Mouse (Mus musculus) heart, embryonic 11.5 days (tissue): ENCODE measurements around the gene Dnajb4. TPM values are rescaled to one million over a fixed set of nuclear protein-coding genes. Genes with fewer than 3 reads are reported as not detected.
"Not testable (repeated sequence)": the region's sequence is repeated elsewhere in the genome, so short reads cannot be mapped to it uniquely, and the experiment has no call there.

Experiments used
- ATAC-seq: fragments of 200-750 bp; cut with Nextera tagmentation; replicated peaks from 2 replicates; pipeline ENCODE4 v1.8.0; 2017; ENCODE audit warnings: moderate library complexity; ENCODE audit not compliant: insufficient number of reproducible peaks, low FRiP score, low TSS enrichment
- H3K27ac ChIP-seq: fragments of 300-500 bp; sonication (generic); 2 replicates; pipeline ENCODE4 v1.5.1; 2014; ENCODE audit warnings: mild to moderate bottlenecking, low read depth, low read length
- H3K27me3 ChIP-seq: fragments of 300-500 bp; sonication (generic); 2 replicates; pipeline ENCODE4 v1.6.1; 2014; ENCODE audit warnings: mild to moderate bottlenecking, low read length, mixed read lengths; ENCODE audit not compliant: control insufficient read depth, insufficient read depth
- H3K36me3 ChIP-seq: fragments of 300-500 bp; sonication (generic); 2 replicates; pipeline ENCODE4 v1.6.1; 2014; ENCODE audit warnings: mild to moderate bottlenecking, low read length, moderate library complexity, mixed read lengths; ENCODE audit not compliant: control insufficient read depth, insufficient read depth
- H3K4me1 ChIP-seq: fragments of 300-500 bp; sonication (generic); 2 replicates; pipeline ENCODE4 v1.6.1; 2014; ENCODE audit warnings: low read length; ENCODE audit not compliant: control insufficient read depth, insufficient read depth
- H3K4me2 ChIP-seq: fragments of 300-500 bp; sonication (generic); 2 replicates; pipeline ENCODE4 v1.6.1; 2014; ENCODE audit warnings: mild to moderate bottlenecking, moderate library complexity
- H3K4me3 ChIP-seq: fragments of 300-500 bp; sonication (generic); 2 replicates; pipeline ENCODE4 v1.5.1; 2014; ENCODE audit warnings: low read depth, low read length
- H3K9ac ChIP-seq: fragments of 300-500 bp; sonication (generic); 2 replicates; pipeline ENCODE4 v1.6.1; 2014; ENCODE audit warnings: mild to moderate bottlenecking, low read depth, low read length, moderate library complexity
- H3K9me3 ChIP-seq: fragments of 300-500 bp; sonication (generic); replicated peaks from 2 replicates; pipeline ENCODE4 v1.6.1; 2016; ENCODE audit warnings: low read length; ENCODE audit not compliant: control insufficient read depth
- WGBS: fragments of 180-500 bp; shearing (Covaris S2); extraction: QIAGEN DNeasy Blood & Tissue Kit; methylation state at CpG from one replicate; pipeline ENCODE4 v1.1.7; 2014; ENCODE audit not compliant: insufficient replicate concordance; 5-methylcytosine and 5-hydroxymethylcytosine counted together
- polyA plus RNA-seq: library from polyadenylated mRNA; unstranded; fragments of >200 nt; fragmentation: Nextera tagmentation; extraction: Ambion mirVana; gene quantifications from 2 replicates; pipeline ENCODE4 v1.2.1, GENCODE M21; 2014

Dnajb4 gene
- polyA plus RNA-seq, 1 experiment from 2014 or later, result 46.2 TPM

DNA sequence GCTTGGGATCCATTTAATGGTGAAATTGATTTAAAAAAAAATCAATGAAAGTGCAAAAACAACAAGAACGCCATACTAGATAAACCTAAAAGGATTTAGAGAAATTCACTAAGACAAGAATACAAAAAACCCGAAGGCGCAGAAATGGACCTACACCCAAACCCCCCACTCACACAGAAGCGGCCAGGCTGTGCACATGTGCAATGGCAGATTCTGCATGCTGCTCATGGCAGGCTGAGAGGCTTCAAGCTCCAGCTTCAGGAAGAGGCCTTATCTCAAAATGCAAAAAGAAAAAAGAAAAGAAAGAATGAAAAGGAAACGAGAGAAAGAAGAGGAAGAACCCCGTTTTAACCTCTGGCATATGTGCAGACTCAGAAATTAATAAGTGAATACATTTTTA lies 6.7 kb downstream of the Dnajb4 start:
- Histone ChIP-seq H3K4me3 (no peak overlapping the region), H3K27ac (no peak overlapping the region), H3K36me3 (no peaks in the 10 kb centered on the region), H3K27me3 (no peaks in the 10 kb centered on the region), H3K4me2 (no peak overlapping the region), H3K4me1 (peaks cover under 1% of the 10 kb centered on the region; the same call in 1 of the 2 replicates), H3K9me3 (no peaks in the 10 kb centered on the region), H3K9ac (no peak overlapping the region)
- no peak for ATAC-seq
- 75% methylated on average over 6 of the region's 6 CpGs for WGBS

DNA sequence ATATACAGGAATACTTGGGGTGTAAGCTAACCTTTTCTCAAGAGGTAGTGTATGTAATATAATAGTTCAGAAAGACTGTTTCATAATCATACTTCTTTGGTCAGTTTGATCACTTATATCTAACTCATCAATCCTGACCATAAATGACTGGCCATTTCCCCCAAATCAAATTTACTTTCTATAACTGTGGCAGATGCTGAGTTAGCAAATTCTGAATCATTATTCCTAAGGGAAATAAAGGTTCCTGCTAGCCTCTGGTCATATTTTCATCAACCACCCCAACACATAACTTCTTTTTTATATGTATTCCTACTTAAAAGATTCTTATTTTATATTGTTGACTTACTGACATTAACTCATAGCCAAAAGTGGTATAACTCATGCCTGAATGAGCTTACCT lies 7.2 kb downstream of the Dnajb4 start:
- H3K4me2 ChIP-seq, result no peak overlapping the region
- H3K9ac ChIP-seq, result no peak overlapping the region
- no peaks in the 10 kb centered on the region for H3K9me3 ChIP-seq
- ATAC-seq, result no peak
- no peak overlapping the region for H3K27ac ChIP-seq
- no peak overlapping the region for H3K4me3 ChIP-seq
- H3K27me3 ChIP-seq, result no peaks in the 10 kb centered on the region
- no peaks in the 10 kb centered on the region for H3K36me3 ChIP-seq
- no peaks in the 10 kb centered on the region for H3K4me1 ChIP-seq

DNA sequence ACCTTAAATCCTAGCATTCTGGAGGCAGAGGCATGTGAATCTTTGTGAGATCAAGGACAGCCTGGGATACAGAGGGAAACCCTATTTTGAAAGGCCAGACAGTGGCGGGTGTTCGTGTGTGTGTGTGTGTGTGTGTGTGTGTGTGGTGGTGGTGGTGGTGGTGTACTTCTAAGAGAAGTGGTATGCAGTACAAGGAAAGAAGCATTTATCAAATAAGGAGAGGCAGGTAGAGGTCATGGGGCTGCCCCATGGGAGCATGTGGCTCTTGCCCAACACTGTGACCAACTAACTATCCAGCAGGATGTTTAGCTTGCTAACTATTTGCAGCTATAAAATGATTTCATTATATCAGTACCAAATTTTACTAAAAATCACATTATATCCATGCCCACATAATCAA lies 8.5 kb downstream of the Dnajb4 start:
- H3K27me3 ChIP-seq, result no peaks in the 10 kb centered on the region
- no peak overlapping the region for H3K4me3 ChIP-seq
- no peaks in the 10 kb centered on the region for H3K4me1 ChIP-seq
- no peak for ATAC-seq
- H3K9me3 ChIP-seq, result no peaks in the 10 kb centered on the region
- H3K9ac ChIP-seq, result no peak overlapping the region
- WGBS, result 54% methylated on average over 2 of the region's 2 CpGs
- no peaks in the 10 kb centered on the region for H3K36me3 ChIP-seq
- H3K27ac ChIP-seq, result no peak overlapping the region
- H3K4me2 ChIP-seq, result no peak overlapping the region

- no peak for ATAC-seq
- no peaks in the 10 kb centered on the region for H3K4me1 ChIP-seq
- H3K4me3 ChIP-seq, result no peak overlapping the region
- 88% methylated on average over 3 of the region's 3 CpGs for WGBS
- H3K4me2 ChIP-seq, result no peak overlapping the region
- no peak overlapping the region for H3K27ac ChIP-seq
- H3K9ac ChIP-seq, result no peak overlapping the region
- H3K27me3 ChIP-seq, result no peaks in the 10 kb centered on the region
- no peaks in the 10 kb centered on the region for H3K9me3 ChIP-seq
- H3K36me3 ChIP-seq, result no peaks in the 10 kb centered on the region
Measured at GRCm38 (mm10) chr3:152201181-152201580, 8.9 kb downstream of the Dnajb4 start.

DNA sequence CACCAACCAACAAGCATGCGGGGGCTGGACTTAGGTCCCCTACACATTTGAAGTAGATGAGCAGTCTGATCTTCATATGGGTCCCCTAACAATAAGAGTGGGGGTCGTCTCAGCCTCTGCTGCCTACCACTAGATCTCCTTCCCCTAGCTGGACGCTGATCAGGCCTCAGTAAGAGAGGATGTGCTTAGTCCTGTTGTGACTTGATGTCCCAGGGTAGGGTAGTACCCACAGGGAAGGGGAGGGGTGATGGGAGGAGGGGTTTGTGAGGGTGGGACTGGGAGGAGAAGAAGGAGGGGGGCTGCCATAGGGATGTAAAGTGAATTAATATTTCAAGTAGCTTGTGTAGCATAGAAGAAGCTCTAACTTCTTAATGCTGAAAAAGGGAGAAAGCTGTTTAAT lies 11.0 kb downstream of the Dnajb4 start:
- Histone ChIP-seq H3K9ac (no peak overlapping the region), H3K27me3 (no peaks in the 10 kb centered on the region), H3K4me2 (no peak overlapping the region), H3K27ac (no peak overlapping the region), H3K36me3 (no peaks in the 10 kb centered on the region), H3K4me1 (no peaks in the 10 kb centered on the region), H3K4me3 (no peak overlapping the region), H3K9me3 (no peaks in the 10 kb centered on the region)
- ATAC-seq, result no peak
- 63% methylated on average over 3 of the region's 3 CpGs for WGBS

- H3K4me1 ChIP-seq, H3K9ac ChIP-seq, H3K4me3 ChIP-seq, H3K9me3 ChIP-seq, H3K27me3 ChIP-seq, H3K36me3 ChIP-seq, H3K4me2 ChIP-seq: not testable (repeated sequence)
- 17% methylated on average over 2 of the region's 2 CpGs for WGBS
- peak overlapping the region; percentile 68; the same call in 1 of the 2 replicates for H3K27ac ChIP-seq
- peak; percentile 64 for ATAC-seq
Measured at GRCm38 (mm10) chr3:152197246-152197645, 12.9 kb downstream of the Dnajb4 start.

DNA sequence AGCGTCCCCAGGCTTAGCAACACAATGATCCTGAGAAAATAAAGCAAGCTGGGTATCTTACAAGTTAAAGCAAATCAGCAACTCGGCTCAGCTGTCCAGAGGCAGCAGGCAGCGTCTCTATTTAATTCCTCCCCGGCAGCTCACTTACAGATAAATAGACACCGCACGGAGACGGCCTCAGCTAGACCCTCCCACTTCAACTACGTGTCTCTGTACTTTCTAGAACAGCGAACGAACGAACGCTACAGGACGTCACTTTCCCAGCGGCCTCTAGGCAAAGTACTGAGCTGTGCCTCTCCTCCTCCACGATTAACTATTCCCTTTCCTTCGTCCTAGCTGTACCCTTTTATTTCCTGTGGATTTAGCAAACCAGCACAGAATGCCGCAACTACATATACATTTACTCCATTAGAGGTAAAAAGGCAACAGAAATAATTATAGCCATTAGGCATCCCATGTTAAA lies 16.4 kb downstream of the Dnajb4 start:
- Histone ChIP-seq H3K27ac (peak overlapping the region; percentile 92), H3K4me1 (peaks cover 17% of the 10 kb centered on the region), H3K4me3 (peak overlapping the region; percentile 51), H3K27me3 (no peaks in the 10 kb centered on the region), H3K9me3 (no peaks in the 10 kb centered on the region), H3K9ac (peak overlapping the region; percentile 85), H3K4me2 (peak overlapping the region; percentile 54), H3K36me3 (no peaks in the 10 kb centered on the region)
- ATAC-seq, result peak; percentile 91
- 1% methylated on average over 17 of the region's 17 CpGs for WGBS

- 5% methylated on average over 7 of the region's 7 CpGs for WGBS
- H3K27me3 ChIP-seq, result no peaks in the 10 kb centered on the region
- H3K9ac ChIP-seq, result peak overlapping the region; percentile 85
- H3K4me1 ChIP-seq, result peaks cover 19% of the 10 kb centered on the region
- ATAC-seq, result no peak
- H3K4me3 ChIP-seq, result peak overlapping the region; percentile 51
- H3K36me3 ChIP-seq, result no peaks in the 10 kb centered on the region
- H3K27ac ChIP-seq, result peak overlapping the region; percentile 92
- H3K9me3 ChIP-seq, result no peaks in the 10 kb centered on the region
- peak overlapping the region; percentile 54 for H3K4me2 ChIP-seq
Measured at GRCm38 (mm10) chr3:152193177-152193576, 16.9 kb downstream of the Dnajb4 start.

DNA sequence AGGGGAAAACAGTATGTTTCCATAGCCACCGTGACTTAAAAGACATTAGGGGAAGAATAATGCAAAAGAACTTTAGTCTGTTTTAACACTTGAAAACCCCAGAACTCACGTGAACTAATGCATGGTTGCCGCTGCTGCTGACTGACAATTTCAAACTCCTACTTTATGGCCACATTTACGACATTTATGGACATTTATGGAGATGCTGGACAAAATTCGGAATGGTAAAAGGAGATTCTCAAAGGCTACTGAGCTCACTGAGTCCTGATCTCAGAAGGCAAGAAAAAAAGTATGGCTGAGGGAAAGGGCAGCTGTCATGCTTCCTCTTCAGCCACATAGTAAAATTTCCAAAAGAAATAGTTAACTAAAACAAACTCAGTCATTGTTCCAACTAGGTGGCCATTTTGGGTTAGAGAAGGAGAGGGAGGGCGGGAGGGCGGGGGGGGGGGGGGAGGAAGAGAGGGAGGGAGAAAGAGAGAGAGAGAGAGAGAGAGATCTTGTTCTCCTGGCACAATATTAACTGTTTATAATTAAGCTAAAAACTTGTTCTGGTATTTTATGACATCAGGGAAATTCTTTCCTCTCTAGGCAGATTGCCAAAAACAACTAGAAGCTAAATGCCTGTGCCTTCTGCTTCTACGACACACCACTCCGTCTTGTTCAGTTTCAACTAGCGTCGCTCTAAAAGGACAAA lies 17.7 kb downstream of the Dnajb4 start:
- Histone ChIP-seq H3K4me1 (peaks cover 19% of the 10 kb centered on the region), H3K27ac (peak overlapping the region; percentile 89), H3K4me3 (peak overlapping the region; percentile 51), H3K36me3 (no peaks in the 10 kb centered on the region), H3K4me2 (peak overlapping the region; percentile 83), H3K9ac (peak overlapping the region; percentile 80), H3K27me3 (no peaks in the 10 kb centered on the region), H3K9me3 (no peaks in the 10 kb centered on the region)
- 27% methylated on average over 10 of the region's 11 CpGs for WGBS
- ATAC-seq, result no peak
